Comparison of ENCODE assay signal across 7 mouse cellular contexts in the genomic region with DNA sequence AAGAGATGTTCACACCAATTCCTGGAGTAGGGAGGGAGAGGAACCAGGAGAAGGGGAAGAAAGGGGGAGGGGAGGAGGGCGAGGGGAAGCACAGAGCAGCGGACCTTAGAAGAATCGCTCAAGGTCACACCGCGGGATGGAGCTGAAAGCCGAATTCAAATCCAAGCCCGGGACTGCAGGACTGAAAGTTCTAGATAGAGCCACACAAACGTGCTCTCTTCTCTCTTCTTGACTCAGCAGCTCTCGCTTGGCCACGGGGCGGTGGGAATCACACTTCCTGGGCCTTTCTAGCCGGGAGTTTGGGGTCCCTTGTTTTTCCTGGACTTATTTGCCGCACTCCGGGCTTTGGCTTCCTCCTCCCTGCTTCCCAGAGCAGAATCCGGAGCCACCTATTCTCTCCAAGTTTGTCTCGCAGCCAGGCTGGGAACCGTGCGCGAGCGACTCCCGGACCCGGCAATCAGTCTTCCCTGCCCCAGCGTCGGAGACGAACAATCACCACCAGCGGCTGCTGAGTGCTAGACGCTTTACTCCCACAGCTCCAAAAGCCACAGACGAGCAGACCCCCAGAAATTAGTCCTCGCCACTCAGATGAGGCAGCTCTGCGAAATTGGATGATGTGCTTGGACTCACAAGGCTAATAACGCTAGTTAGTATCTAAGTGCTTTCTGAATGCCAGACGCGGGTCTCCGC. TPM values are rescaled to one million over a fixed set of nuclear protein-coding genes. Genes with fewer than 3 reads are reported as not detected.
DNase-seq lines count a peak whose midpoint lies in the region; ATAC-seq lines count a peak whose summit lies in the region.

No protein-coding gene starts in this region.

- WGBS in heart, embryonic 12.5 days: under 1% methylated on average over 34 of the region's 34 CpGs
- WGBS in midbrain, embryonic 15.5 days: 1% methylated on average over 34 of the region's 34 CpGs

- peaks cover 18% of the 10 kb centered on the region; the same call in 1 of the 2 replicates for H3K9me3 ChIP-seq in megakaryocyte, embryonic 14.5 days
- H3K9me3 ChIP-seq in heart, embryonic 12.5 days (replicated peaks): no peaks in the 10 kb centered on the region
- no peaks in the 10 kb centered on the region for H3K9me3 ChIP-seq in midbrain, embryonic 15.5 days

- peak overlapping the region; percentile 90 for H3K27ac ChIP-seq in heart, embryonic 12.5 days (ENCODE audit: poor library complexity, severe bottlenecking)
- H3K27ac ChIP-seq in midbrain, embryonic 15.5 days: peak overlapping the region; percentile 95

- H3K4me2 ChIP-seq in heart, embryonic 12.5 days: peak overlapping the region; percentile 78
- H3K4me2 ChIP-seq in midbrain, embryonic 15.5 days: peak overlapping the region; percentile 76

- H3K4me3 ChIP-seq in megakaryocyte, embryonic 14.5 days (replicated peaks): peak overlapping the region; percentile 89
- H3K4me3 ChIP-seq in heart, embryonic 12.5 days: peak overlapping the region; percentile 70
- peak overlapping the region; percentile 74 for H3K4me3 ChIP-seq in midbrain, embryonic 15.5 days

- peaks cover 26% of the 10 kb centered on the region for H3K4me1 ChIP-seq in megakaryocyte, embryonic 14.5 days
- peaks cover 49% of the 10 kb centered on the region for H3K4me1 ChIP-seq in heart, embryonic 12.5 days (replicated peaks)
- H3K4me1 ChIP-seq in midbrain, embryonic 15.5 days: peaks cover 60% of the 10 kb centered on the region

- peak; percentile 15 to 17 for DNase-seq in cerebellum, postnatal 36 days
- DNase-seq in kidney, postnatal 10 days: peak; percentile 51
- no peak for DNase-seq in T-cell, adult 2 months (ENCODE audit: low spot score)

- peaks cover 84% of the 10 kb centered on the region for H3K27me3 ChIP-seq in megakaryocyte, embryonic 14.5 days (replicated peaks)
- H3K27me3 ChIP-seq in heart, embryonic 12.5 days (replicated peaks): no peaks in the 10 kb centered on the region
- no peaks in the 10 kb centered on the region for H3K27me3 ChIP-seq in midbrain, embryonic 15.5 days (replicated peaks)

- ATAC-seq in megakaryocyte, adult 5-6 weeks (ENCODE audit: poor library complexity, severe bottlenecking): no peak
- no peak for ATAC-seq in heart, embryonic 12.5 days (ENCODE audit: insufficient number of reproducible peaks, low FRiP score)
- ATAC-seq in midbrain, embryonic 15.5 days (replicated peaks): no peak

- peak overlapping the region; percentile 87 for H3K9ac ChIP-seq in heart, embryonic 12.5 days
- H3K9ac ChIP-seq in midbrain, embryonic 15.5 days: peak overlapping the region; percentile 83

- no peaks in the 10 kb centered on the region for H3K36me3 ChIP-seq in megakaryocyte, embryonic 14.5 days (replicated peaks; ENCODE audit: low read length)
- H3K36me3 ChIP-seq in heart, embryonic 12.5 days: no peaks in the 10 kb centered on the region
- no peaks in the 10 kb centered on the region for H3K36me3 ChIP-seq in midbrain, embryonic 15.5 days (replicated peaks)

RNA-seq across cellular contexts. Expression of a gene that starts 1.4 kb away (rescaled TPM):
- polyA plus RNA-seq in megakaryocyte, embryonic 14.5 days (2012; ENCODE audit: insufficient read depth, low replicate concordance): not detected in 2 replicates
- total RNA-seq in megakaryocyte, adult 5-6 weeks (2015): 3.1 and 4.4 TPM in 2 replicates
- total RNA-seq in megakaryocyte, adult 5-6 weeks (2017): 4.1 and 4.2 TPM in 2 replicates
- polyA plus RNA-seq in heart, embryonic 12.5 days (2016; fragmentation: Nextera tagmentation; extraction: Ambion mirVana): 66.1 and 67.6 TPM in 2 replicates
- polyA plus RNA-seq in midbrain, embryonic 15.5 days (2015; fragmentation: Nextera tagmentation; extraction: Ambion mirVana): 31.7 and 39.0 TPM in 2 replicates

Comparison
In these comparisons a context has a peak if more than half of its experiments do, and no peak if none do; other contexts are left out.
1. RNA of a gene that starts 1.4 kb away (polyA plus RNA-seq): 66.1 to 67.6 TPM in heart, embryonic 12.5 days and 31.7 to 39.0 TPM in midbrain, embryonic 15.5 days; not detected in megakaryocyte, embryonic 14.5 days; every median in the first group is over 10 times any median in the second.
2. Peak in every context shown above with its lines, with median percentiles within 50 percentile points of each other: H3K4me3 ChIP-seq.